Mouse (Mus musculus): ENCODE data around the gene Psmd1. TPM values are rescaled to one million over a fixed set of nuclear protein-coding genes. Genes with fewer than 3 reads are reported as not detected.

Psmd1 gene
- total and polyA plus RNA-seq, 3 experiments: 57.9 to 155 (median 116) TPM

DNA sequence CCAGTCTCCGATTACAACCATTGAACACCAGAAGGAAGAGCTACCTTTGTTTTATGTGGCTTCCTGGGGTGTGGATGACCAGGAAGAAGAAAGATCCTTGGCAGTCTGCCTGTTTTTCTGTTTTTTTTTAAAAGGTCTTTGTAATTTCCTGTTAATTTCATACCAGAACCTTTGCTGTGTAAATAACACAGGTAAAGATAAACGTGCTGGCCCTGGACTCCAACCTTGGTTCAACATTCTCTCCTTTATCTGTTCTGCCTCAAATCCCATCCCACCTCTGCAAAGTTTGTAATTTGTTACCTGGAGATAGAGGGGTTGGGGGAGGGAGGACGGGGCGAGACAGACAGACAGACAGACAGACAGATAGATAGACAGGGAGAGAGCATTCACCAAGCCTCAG is 24.1 kb upstream of the Psmd1 start:
- Histone ChIP-seq H3K9me3 (replicated peaks; ENCODE audit: insufficient read depth, low read length) (no peaks in the 10 kb centered on the region), H3K36me3 (ENCODE audit: control insufficient read depth in 1 of 2, insufficient read depth in 2 of 2, low read length in 2 of 2) (no peaks in the 10 kb centered on the region), H3K4me1 (ENCODE audit: control insufficient read depth in 1 of 2, insufficient read depth in 2 of 2, low read length in 2 of 2) (0 out of 4 replicates have a peak, but pooled peaks cover 0 to 3% of the 10 kb centered on the region in 2 experiments), H3K79me2 (ENCODE audit: control insufficient read depth, insufficient read depth, low read length, poor library complexity) (no peaks in the 10 kb centered on the region), H3K4me3 (ENCODE audit: control insufficient read depth in 1 of 2, insufficient read depth in 1 of 2, low read depth in 2 of 2, low read length in 2 of 2) (no peak overlapping the region), H3K27ac (ENCODE audit: control insufficient read depth, low read depth, low read length) (no peak overlapping the region), H3K27me3 (ENCODE audit: control insufficient read depth in 1 of 2, insufficient read depth in 2 of 2, low read length in 2 of 2) (no peaks in the 10 kb centered on the region; a peak in 2 of 4 replicates), H3K9ac (ENCODE audit: control insufficient read depth, low read depth, low read length, poor library complexity, severe bottlenecking) (no peak overlapping the region)
- DNase-seq (ENCODE audit: low read depth, low spot score): no peak
- TF ChIP-seq MAFK (IDR thresholded peaks at IDR 0.05; ENCODE audit: borderline replicate concordance, low read depth, low read length): no peak
- TF ChIP-seq POLR2AphosphoS2 (IDR thresholded peaks at IDR 0.05; ENCODE audit: low read length): no peak
- no peak for TF ChIP-seq SMC3 (IDR thresholded peaks at IDR 0.05; ENCODE audit: low read depth, low read length)
- no peak for TF ChIP-seq ZNF384 (IDR thresholded peaks at IDR 0.05; ENCODE audit: low read depth, low read length)
- no peak for TF ChIP-seq ZC3H11A (IDR thresholded peaks at IDR 0.05; ENCODE audit: low read depth, low read length)
- TF ChIP-seq USF2 (IDR thresholded peaks at IDR 0.05; ENCODE audit: borderline replicate concordance in 1 of 2, insufficient read depth in 1 of 2, low read depth in 1 of 2, low read length in 2 of 2): no peak
- TF ChIP-seq HCFC1 (IDR thresholded peaks at IDR 0.05; ENCODE audit: low read depth, low read length): no peak
- no peak for TF ChIP-seq MYB (IDR thresholded peaks at IDR 0.05; ENCODE audit: low read depth, low read length)
- no peak for TF ChIP-seq UBTF (IDR thresholded peaks at IDR 0.05; ENCODE audit: borderline replicate concordance, insufficient read depth, low read depth, low read length)
- TF ChIP-seq EP300 (IDR thresholded peaks at IDR 0.05; ENCODE audit: low read depth in 1 of 2, low read length in 2 of 2): no peak
- TF ChIP-seq CHD2 (IDR thresholded peaks at IDR 0.05; ENCODE audit: low read length): no peak
- TF ChIP-seq KAT2A (conservative IDR thresholded peaks at IDR 0.05; ENCODE audit: low read depth, low read length): no peak
- TF ChIP-seq MEF2A (IDR thresholded peaks at IDR 0.05; ENCODE audit: extremely low read depth, insufficient replicate concordance, low read depth, low read length, poor library complexity, severe bottlenecking): no peak
- no peak for TF ChIP-seq TBP (IDR thresholded peaks at IDR 0.05; ENCODE audit: low read depth, low read length)
- no peak for TF ChIP-seq NELFE (IDR thresholded peaks at IDR 0.05; ENCODE audit: low read depth, low read length)
- TF ChIP-seq GABPA (IDR thresholded peaks at IDR 0.05; ENCODE audit: low read depth, low read length): no peak
- TF ChIP-seq POLR2A (IDR thresholded peaks at IDR 0.05; ENCODE audit: control insufficient read depth in 1 of 2, insufficient read depth in 1 of 2, low read depth in 1 of 2, low read length in 2 of 2, poor library complexity in 1 of 2): no peak
- no peak for TF ChIP-seq JUND (IDR thresholded peaks at IDR 0.05; ENCODE audit: low read depth, low read length)
- no peak for TF ChIP-seq ZKSCAN1 (IDR thresholded peaks at IDR 0.05; ENCODE audit: low read depth, low read length)
- TF ChIP-seq E2F4 (IDR thresholded peaks at IDR 0.05; ENCODE audit: borderline replicate concordance, low read depth, low read length): no peak

GRCm38 (mm10) chr1:86040817-86041216 is 23.4 kb upstream of the Psmd1 start:
- H3K9me3 ChIP-seq (replicated peaks; ENCODE audit: insufficient read depth, low read length): no peaks in the 10 kb centered on the region
- no peaks in the 10 kb centered on the region for H3K36me3 ChIP-seq (ENCODE audit: control insufficient read depth in 1 of 2, insufficient read depth in 2 of 2, low read length in 2 of 2)
- H3K4me1 ChIP-seq (ENCODE audit: control insufficient read depth in 1 of 2, insufficient read depth in 2 of 2, low read length in 2 of 2): 0 out of 4 replicates have a peak, but pooled peaks cover 0 to 3% of the 10 kb centered on the region in 2 experiments
- no peak for TF ChIP-seq BHLHE40 (IDR thresholded peaks at IDR 0.05; ENCODE audit: borderline replicate concordance, low read depth, low read length)
- no peak for TF ChIP-seq ETS1 (IDR thresholded peaks at IDR 0.05; ENCODE audit: low read depth, low read length)
- no peak for TF ChIP-seq MXI1 (IDR thresholded peaks at IDR 0.05; ENCODE audit: low read depth, low read length)
- no peak for TF ChIP-seq POLR2A (IDR thresholded peaks at IDR 0.05; ENCODE audit: control insufficient read depth in 1 of 2, insufficient read depth in 1 of 2, low read depth in 1 of 2, low read length in 2 of 2, poor library complexity in 1 of 2)
- TF ChIP-seq MAFK (IDR thresholded peaks at IDR 0.05; ENCODE audit: borderline replicate concordance, low read depth, low read length): no peak
- no peak for TF ChIP-seq ZMIZ1 (IDR thresholded peaks at IDR 0.05; ENCODE audit: low read depth, low read length)
- no peak for TF ChIP-seq ZC3H11A (IDR thresholded peaks at IDR 0.05; ENCODE audit: low read depth, low read length)
- TF ChIP-seq MAZ (IDR thresholded peaks at IDR 0.05; ENCODE audit: low read depth, low read length): no peak
- no peak for TF ChIP-seq ZNF384 (IDR thresholded peaks at IDR 0.05; ENCODE audit: low read depth, low read length)
- TF ChIP-seq GATA1 (IDR thresholded peaks at IDR 0.05; ENCODE audit: low read depth, low read length): no peak
- TF ChIP-seq CTCF (IDR thresholded peaks at IDR 0.05 in 2 of 3, conservative IDR thresholded peaks at IDR 0.05 in 1 of 3; ENCODE audit: control insufficient read depth in 1 of 3, insufficient read depth in 1 of 3, low read depth in 2 of 3, low read length in 3 of 3, poor library complexity in 1 of 3, severe bottlenecking in 1 of 3): no peak
- TF ChIP-seq SIN3A (IDR thresholded peaks at IDR 0.05; ENCODE audit: low read length): no peak
- TF ChIP-seq MYB (IDR thresholded peaks at IDR 0.05; ENCODE audit: low read depth, low read length): no peak
- no peak for TF ChIP-seq KAT2A (conservative IDR thresholded peaks at IDR 0.05; ENCODE audit: low read depth, low read length)
- no peak for TF ChIP-seq TCF12 (IDR thresholded peaks at IDR 0.05; ENCODE audit: low read depth, low read length)
- TF ChIP-seq EP300 (IDR thresholded peaks at IDR 0.05; ENCODE audit: low read depth in 1 of 2, low read length in 2 of 2): no peak
- no peak for TF ChIP-seq RCOR1 (IDR thresholded peaks at IDR 0.05; ENCODE audit: low read depth, low read length)
- no peak for DNase-seq (ENCODE audit: low read depth, low spot score)
- H3K9ac ChIP-seq (ENCODE audit: control insufficient read depth, low read depth, low read length, poor library complexity, severe bottlenecking): no peak overlapping the region
- no peaks in the 10 kb centered on the region; a peak in 2 of 4 replicates for H3K27me3 ChIP-seq (ENCODE audit: control insufficient read depth in 1 of 2, insufficient read depth in 2 of 2, low read length in 2 of 2)
- no peaks in the 10 kb centered on the region for H3K79me2 ChIP-seq (ENCODE audit: control insufficient read depth, insufficient read depth, low read length, poor library complexity)
- H3K27ac ChIP-seq (ENCODE audit: control insufficient read depth, low read depth, low read length): no peak overlapping the region
- no peak overlapping the region for H3K4me3 ChIP-seq (ENCODE audit: control insufficient read depth in 1 of 2, insufficient read depth in 1 of 2, low read depth in 2 of 2, low read length in 2 of 2)
